Mouse (Mus musculus) thymus, postnatal 10 days (tissue): ENCODE measurements at regions not wholly inside any gene's neighbourhood (a gene's known extent, or its start where the extent isn't known, plus 50 kb on each side); places are given as distances from the start of the nearest gene placed in this dataset.

Source experiments
- DNase-seq, 2 experiments: peaks; one replicate each; pipeline ENCODE4 v3.0.0; 2021; ENCODE audit warnings: low spot score in 2 of 2

GRCm38 (mm10) chr15:86566111-86566510, 351.9 kb downstream of the Tbc1d22a start:
- peak in 1 of 2 experiments; percentile 11 for DNase-seq

- no peak for DNase-seq
These were observed 360.1 kb downstream of the Tbc1d22a start for GRCm38 (mm10) chr15:86574311-86574710.

DNA sequence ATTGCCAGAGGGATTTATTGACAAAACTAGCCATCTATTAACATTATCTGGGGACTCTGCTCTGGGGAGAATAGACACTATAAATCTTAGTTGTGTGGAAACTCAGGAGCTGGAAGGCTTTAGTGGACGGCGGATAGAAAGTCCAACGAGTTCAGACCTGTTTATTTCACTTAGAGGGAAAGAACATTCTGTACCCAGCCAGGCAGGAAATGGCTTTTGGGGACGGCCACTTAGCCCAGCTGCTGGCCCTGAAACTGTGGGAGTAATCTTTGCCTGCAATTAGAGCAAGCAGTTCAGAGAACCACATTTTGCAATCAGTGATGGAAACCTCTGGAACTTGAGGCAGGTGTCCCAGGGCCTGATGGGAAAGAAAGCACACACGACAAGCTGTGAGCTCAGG, 362.4 kb downstream of the Tbc1d22a start:
- DNase-seq, result no peak

- DNase-seq, result no peak
These were observed 364.4 kb downstream of the Tbc1d22a start for GRCm38 (mm10) chr15:86578689-86579088.

DNA sequence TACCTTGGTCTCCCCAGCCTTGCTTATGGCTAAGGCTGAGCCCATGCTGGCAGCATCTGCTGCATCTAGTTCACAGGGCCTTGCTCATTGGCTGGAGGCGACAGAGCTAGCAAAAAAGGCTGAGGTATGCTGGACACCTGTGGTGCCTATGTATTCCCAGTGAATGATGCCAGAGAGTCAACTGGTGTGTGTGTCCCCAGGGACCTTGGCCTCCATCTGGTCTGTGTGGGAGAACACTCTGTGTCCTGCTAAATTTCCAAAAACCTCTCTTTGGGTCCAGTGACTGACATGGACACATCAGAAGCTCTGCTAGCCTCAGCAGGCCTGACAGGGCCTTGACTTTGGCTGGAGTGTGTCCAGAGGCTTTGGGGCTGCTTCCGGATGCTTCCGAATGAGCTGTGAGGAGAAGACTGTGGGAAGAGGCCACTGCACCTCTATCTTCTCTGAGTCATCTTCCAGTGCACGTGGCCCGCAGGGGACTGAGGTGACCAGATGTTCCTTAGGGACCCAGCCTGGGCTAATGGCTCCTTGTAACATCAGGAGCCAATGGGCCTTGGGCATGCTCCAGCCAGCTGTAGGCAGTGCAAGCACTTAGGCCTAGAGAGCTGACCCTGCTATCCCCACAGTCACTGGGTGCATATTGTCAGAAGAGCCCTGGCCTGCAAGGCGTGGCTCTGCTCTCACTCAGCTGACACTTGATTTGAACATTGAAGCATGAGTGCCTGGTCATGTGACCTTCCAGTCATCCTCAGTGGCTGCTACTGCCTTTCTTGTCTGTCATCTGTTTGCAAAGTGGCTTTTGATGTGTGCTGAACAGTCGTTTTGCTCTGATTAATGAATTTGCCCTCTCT, 368.2 kb downstream of the Tbc1d22a start:
- DNase-seq, result no peak

DNA sequence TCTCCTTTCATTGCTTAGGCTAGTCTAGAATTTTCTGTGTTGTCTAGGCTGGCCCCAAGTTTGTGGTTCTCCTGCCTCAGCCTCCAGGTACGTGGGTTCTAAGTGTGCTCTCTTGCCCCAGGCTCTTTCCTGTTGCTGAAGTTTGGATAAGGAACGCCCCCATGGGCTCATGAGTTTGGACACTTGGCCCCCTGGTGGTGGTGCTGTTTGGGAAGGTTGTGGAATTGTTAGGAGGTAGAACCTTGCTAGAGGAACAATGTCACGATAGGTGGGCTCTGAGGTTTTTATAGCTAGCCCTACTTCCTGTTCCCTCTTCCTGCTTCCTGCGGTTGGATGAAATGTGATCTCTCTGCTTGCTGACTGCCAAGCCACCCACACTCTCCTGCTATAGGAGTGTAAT, 371.5 kb downstream of the Tbc1d22a start:
- no peak for DNase-seq

GRCm38 (mm10) chr15:86587209-86587608, 372.9 kb downstream of the Tbc1d22a start:
- no peak for DNase-seq

GRCm38 (mm10) chr15:86590033-86590432, 375.8 kb downstream of the Tbc1d22a start:
- no peak for DNase-seq

DNA sequence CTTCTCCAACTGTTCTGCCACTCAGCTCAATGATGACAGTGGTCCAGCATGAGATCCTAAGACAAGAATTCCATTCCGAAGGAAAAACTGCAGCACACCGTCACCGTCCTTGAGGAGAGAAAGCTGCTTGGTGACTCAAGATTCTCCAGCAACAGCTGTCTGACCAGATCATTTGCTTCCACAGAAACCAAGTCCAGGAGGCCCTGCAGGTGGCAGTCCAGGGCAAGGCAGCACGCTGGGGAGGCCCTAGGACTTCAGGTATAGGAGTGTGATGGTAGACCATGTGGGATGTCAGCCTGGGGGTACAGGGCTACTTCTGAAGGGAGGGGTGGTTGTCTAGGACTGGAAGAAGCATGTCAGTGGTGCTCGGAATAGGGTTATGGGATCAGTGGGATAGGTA, 376.6 kb downstream of the Tbc1d22a start:
- no peak for DNase-seq

DNA sequence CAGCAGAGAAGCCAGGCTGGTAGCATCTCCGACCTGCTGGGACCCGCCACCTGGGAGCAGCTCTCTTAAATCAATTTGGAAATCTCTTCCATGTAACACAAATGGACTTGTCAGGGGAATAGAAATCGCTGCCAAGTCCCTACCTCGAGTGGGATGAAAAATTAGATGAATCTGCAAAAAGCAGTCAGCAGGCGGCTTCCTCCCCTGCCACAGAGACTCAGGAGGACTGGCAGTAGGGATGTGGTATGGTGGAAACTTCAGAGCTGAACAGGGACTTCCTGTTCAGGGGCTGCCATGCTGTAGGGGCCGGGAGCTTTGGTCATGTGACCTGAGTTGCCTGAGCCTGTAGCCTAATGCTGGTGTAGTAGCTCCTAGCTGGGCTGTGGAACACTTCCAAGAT, 379.1 kb downstream of the Tbc1d22a start:
- DNase-seq, result no peak

- no peak for DNase-seq
These were observed 392.2 kb downstream of the Tbc1d22a start for GRCm38 (mm10) chr15:86606411-86606810.

DNA sequence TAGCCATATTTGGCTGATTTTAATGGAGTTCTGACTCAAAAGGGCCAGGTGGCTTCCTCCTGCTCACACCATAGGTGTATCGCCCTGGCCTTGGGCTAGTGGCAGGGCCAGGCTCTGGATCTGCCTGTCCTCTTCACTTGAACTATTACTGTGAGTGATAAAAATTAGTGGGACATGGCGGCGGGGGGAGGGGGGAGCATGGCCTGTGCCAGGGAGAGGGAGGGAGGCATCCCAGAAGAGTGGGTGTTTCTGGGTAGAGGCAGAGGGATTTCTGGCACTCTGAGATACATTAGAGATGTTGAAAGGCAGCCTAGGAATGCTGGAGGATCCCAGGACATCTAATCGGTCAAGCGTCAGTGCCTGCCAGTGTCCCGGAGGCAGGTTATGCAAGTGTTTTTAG, 395.4 kb downstream of the Tbc1d22a start:
- no peak for DNase-seq

GRCm38 (mm10) chr15:86631376-86631775, 417.1 kb downstream of the Tbc1d22a start:
- DNase-seq, result no peak

DNA sequence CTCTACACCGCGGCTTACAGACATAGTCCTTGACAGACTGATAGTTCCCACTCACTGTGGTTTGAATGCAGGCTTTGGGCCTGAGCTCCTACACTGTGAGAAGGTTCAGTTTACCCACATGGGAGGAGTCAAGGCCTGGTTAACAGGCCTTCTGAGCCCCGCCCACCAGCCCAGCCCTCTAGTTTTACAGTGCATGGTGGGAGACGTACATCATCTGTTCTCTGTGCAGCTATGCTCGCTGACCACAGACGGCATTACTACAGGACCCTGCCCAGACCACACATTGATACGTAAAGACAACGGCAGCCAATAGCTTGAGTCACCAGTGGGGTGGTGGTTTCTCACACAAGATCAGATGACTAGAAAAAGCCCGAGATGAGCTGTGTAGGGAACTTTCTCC, 431.0 kb downstream of the Tbc1d22a start:
- no peak for DNase-seq

GRCm38 (mm10) chr15:86648131-86648530, 433.9 kb downstream of the Tbc1d22a start:
- DNase-seq, result no peak

- no peak for DNase-seq
These were observed 458.8 kb downstream of the Tbc1d22a start for GRCm38 (mm10) chr15:86673096-86673520.

DNA sequence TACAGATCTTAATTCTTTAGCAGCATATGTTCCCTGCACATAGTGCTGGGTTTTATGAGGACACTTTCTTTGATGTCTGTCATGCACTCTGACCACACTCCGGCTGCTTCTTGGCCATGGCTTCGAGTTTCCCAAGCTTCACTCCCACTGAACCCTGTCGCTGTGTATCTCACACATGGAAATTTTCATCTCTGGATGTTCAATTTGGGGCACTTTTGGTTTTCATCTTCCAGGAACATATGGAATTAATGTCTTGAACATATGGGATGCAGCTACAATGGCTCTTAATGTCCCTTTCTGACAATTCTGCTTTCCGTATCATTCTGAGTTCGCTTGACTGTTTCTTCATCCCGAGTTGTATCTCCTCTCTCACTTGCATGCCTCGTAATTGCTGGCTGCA, 462.8 kb downstream of the Tbc1d22a start:
- DNase-seq, result no peak

DNA sequence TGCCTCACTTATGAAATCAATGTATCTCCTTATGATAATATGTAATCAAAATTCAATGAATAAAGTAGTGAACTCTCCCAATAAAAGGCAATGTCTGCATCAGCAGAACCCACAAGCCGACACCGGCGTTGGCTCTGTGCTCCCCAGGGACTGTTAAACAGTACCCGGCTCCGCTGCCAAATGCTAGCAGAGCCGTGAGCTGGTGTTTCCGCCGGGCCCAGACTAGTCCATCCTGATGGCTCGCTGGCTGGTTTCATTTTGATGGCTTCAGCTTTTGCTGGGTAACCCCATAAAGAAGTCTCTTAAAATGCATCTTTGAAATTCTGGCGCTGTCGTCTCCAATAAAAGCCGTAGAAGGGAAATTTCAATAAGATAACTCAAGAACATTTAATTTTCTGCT, 468.8 kb downstream of the Tbc1d22a start:
- no peak for DNase-seq

GRCm38 (mm10) chr15:86689694-86690093, 475.4 kb downstream of the Tbc1d22a start:
- DNase-seq, result no peak

GRCm38 (mm10) chr15:86696806-86697205, 482.5 kb downstream of the Tbc1d22a start:
- DNase-seq, result no peak

- no peak for DNase-seq
These were observed 496.2 kb downstream of the Tbc1d22a start for GRCm38 (mm10) chr15:86710429-86710828.

DNA sequence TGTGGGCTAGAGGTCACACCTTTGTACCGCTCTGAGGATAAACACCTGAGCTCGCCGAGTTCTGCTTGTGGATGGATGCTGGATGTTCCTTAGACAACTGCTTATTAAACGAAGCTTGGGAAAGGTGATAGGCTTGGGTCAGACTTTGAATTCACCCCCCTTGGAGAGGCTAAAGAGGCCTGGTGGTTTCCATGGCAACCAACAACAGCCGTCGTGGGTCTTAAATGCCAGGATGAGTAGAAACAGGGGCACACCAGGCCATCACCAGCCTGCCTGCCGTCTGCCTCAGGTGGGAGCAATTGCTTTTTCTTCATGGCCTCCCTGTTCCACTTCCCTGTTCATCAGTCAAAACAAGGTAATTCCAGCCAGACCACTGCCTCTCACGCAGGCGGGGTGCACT, 504.1 kb downstream of the Tbc1d22a start:
- no peak for DNase-seq

DNA sequence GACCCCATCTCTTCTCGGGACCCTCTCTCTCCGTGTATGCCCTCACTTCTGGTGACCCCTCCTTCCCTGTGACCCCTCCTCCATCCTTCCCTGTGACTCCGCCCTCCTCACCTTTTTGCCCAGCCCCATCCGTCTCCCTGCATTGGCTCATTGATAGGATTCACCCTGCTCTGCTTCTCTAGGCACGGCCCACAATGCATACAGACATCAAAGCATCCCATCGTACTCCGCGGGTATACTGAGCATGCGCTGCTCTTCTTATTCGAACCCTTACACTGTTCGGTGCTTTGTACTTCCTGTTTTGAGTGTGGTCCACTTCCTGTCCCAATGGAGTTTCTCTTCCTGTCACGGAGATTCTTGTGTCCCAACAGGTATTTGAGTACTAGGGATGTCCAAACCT, 504.8 kb downstream of the Tbc1d22a start:
- no peak for DNase-seq

DNA sequence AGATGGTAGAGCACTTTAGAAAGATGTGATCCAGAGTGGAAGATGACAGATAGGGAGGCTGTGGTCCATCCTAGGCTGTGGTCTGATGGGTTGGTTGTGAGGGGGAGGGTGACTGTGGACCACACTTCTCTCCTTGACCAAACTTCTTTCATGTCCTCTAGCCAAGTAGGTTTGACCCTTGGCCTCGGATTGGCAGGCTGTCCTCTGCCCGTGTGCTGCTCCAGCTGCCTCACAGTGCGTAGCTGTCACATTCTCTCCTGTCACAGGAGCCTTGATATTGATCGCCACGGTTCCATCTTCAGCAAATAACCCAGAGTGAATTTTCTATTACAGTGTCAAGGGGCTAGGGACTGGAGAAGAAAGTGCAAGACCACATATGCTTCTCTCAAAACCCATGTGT, 506.9 kb downstream of the Tbc1d22a start:
- no peak for DNase-seq
